26 mouse cellular contexts compared by ENCODE assay signal in the genomic region with DNA sequence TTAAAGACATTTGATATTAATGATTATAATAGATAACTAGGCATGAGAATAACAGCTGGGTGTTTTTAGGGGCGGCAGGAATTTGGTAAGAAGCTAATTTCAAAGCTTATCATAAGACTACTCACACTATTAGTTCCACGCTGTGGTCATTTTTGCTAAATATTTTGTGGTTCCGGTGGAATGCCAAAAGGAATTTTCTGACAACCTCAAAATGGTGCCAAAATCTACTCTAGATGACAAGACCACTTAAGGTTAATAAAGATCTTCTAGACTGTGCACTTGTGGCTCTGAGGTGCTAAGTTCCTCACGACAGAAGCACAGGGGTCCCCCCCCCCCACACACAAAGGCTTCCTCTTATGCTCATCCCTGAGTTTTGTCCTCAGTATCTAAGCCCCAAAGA. TPM values are rescaled to one million over a fixed set of nuclear protein-coding genes. Genes with fewer than 3 reads are reported as not detected.
DNase-seq lines count a peak whose midpoint lies in the region; ATAC-seq and TF ChIP-seq lines count a peak whose summit lies in the region.
"Had no signal": no experiment of that assay in that cellular context is flagged by ENCODE, and none has a peak within 500 bp of the region (broad histone marks: within the 10 kb centered on the region; RNA-seq: fewer than 3 reads in every experiment).

No protein-coding gene starts in this region.

- H3K27me3 ChIP-seq in myocyte (ENCODE audit: control insufficient read depth, insufficient read depth, insufficient read length) = no peaks in the 10 kb centered on the region
- H3K27me3 ChIP-seq in forebrain, embryonic 13.5 days = no peaks in the 10 kb centered on the region
- H3K27me3 ChIP-seq: CH12.LX, Patski had no signal

- DNase-seq in 3134 (ENCODE audit: extremely low read depth, insufficient read length, low spot score) (peak; percentile 65), 3T3-L1 (ENCODE audit: low read depth, low spot score) (peak; percentile 52)
- peak; percentile 89 for DNase-seq in Muller cell, postnatal 12 days (ENCODE audit: inconsistent ontology term)
- no peak for DNase-seq in layer of hippocampus, adult 9-11 months
- no peak for DNase-seq in gastrocnemius, adult 8-10 months (ENCODE audit: low spot score in 2 of 2)
- DNase-seq: adrenal gland, adult 2 months; adrenal gland, adult 8-10 months; adrenal gland, postnatal 10 days; adrenal gland, postnatal 14 days; adrenal gland, postnatal 25 days; adrenal gland, postnatal 36 days; B cell, adult 2 months; cerebellum, adult 11 months; cerebellum, adult 11-12 months; cerebellum, adult 18-20 months; cerebellum, adult 2 months; cerebellum, adult 8-10 months had no signal

- H3K4me1 ChIP-seq in forebrain, embryonic 13.5 days = no peaks in the 10 kb centered on the region

- no peak overlapping the region for H3K27ac ChIP-seq in forebrain, embryonic 13.5 days

- WGBS in forebrain, embryonic 13.5 days = 94% methylated on average over 4 of the region's 4 CpGs

- no peak for ATAC-seq in forebrain, embryonic 13.5 days
- ATAC-seq in frontal cortex, adult (ENCODE audit: low TSS enrichment) = no peak
- ATAC-seq: activated CD4-positive, CD25-positive, alpha-beta regulatory T cell, adult 4 months; CD4-positive, CD25-positive, alpha-beta regulatory T cell, adult 4 months; Patski had no signal

- no peaks in the 10 kb centered on the region for H3K9me3 ChIP-seq in forebrain, embryonic 13.5 days (replicated peaks)

- no peak for TF ChIP-seq POLR2A in myocyte (IDR thresholded peaks at IDR 0.05; ENCODE audit: insufficient read length, low read depth)

- H3K79me2 ChIP-seq in myocyte (ENCODE audit: control insufficient read depth, insufficient read depth) = peaks cover 12% of the 10 kb centered on the region

- no peaks in the 10 kb centered on the region for H3K36me3 ChIP-seq in myocyte (ENCODE audit: control insufficient read depth, insufficient read depth)
- no peaks in the 10 kb centered on the region for H3K36me3 ChIP-seq in forebrain, embryonic 13.5 days (ENCODE audit: poor library complexity, severe bottlenecking)
- H3K36me3 ChIP-seq: G1E had no signal

- H3K4me3 ChIP-seq in myocyte = no peak overlapping the region
- H3K4me3 ChIP-seq in forebrain, embryonic 13.5 days = no peak overlapping the region

- no peak overlapping the region for H3ac ChIP-seq in myocyte (ENCODE audit: control insufficient read depth, insufficient read length)

- H3K4me2 ChIP-seq in myocyte (ENCODE audit: low read depth) = peak overlapping the region; percentile 43
- no peak overlapping the region for H3K4me2 ChIP-seq in forebrain, embryonic 13.5 days

- H3K9ac ChIP-seq in forebrain, embryonic 13.5 days = no peak overlapping the region

TF ChIP-seq in myocyte, 11 proteins besides CTCF, POLR2A, EP300 and RAD21:
- no peak for TF ChIP-seq USF1 (IDR thresholded peaks at IDR 0.05; ENCODE audit: low read depth)
- TF ChIP-seq REST (IDR thresholded peaks at IDR 0.05; ENCODE audit: insufficient read depth, insufficient read length) = no peak
- no peak for TF ChIP-seq SRF (IDR thresholded peaks at IDR 0.05; ENCODE audit: control insufficient read depth, insufficient read length, low read depth)
- no peak for TF ChIP-seq TCF12 (IDR thresholded peaks at IDR 0.05; ENCODE audit: insufficient read depth, poor library complexity, severe bottlenecking)
- no peak for TF ChIP-seq CEBPB (IDR thresholded peaks at IDR 0.05; ENCODE audit: insufficient read depth, poor library complexity, severe bottlenecking)
- TF ChIP-seq E2F4 (IDR thresholded peaks at IDR 0.05; ENCODE audit: insufficient read depth) = no peak
- no peak for TF ChIP-seq POLR2AphosphoS2 (IDR thresholded peaks at IDR 0.05; ENCODE audit: insufficient read length, low read depth)
- TF ChIP-seq TCF3 (IDR thresholded peaks at IDR 0.05; ENCODE audit: insufficient read length, low read depth) = no peak
- no peak for TF ChIP-seq MYOG (IDR thresholded peaks at IDR 0.05; ENCODE audit: control insufficient read depth in 1 of 3, insufficient read depth in 1 of 3, insufficient read length in 2 of 3, low read depth in 2 of 3)
- TF ChIP-seq MAX (IDR thresholded peaks at IDR 0.05; ENCODE audit: low read depth) = no peak
TF ChIP-seq in myocyte: peak in this region for 0.

RNA-seq across cellular contexts. Expression of a gene that starts 21.5 kb away (rescaled TPM):
- polyA plus RNA-seq in myocyte (2012; fragmentation: generic; extraction: Trizol) = 12.8 TPM
- polyA plus RNA-seq in forebrain, embryonic 13.5 days (2015; fragmentation: Nextera tagmentation; extraction: Ambion mirVana) = 20.6 and 20.9 TPM in 2 replicates
- 10 to 100 TPM; 10.5 to 12.2 (median 11.8) TPM for total RNA-seq in gastrocnemius, adult 8-10 months (2022)
- total RNA-seq: MEL had no signal
- polyA plus RNA-seq: activated CD4-positive, CD25-positive, alpha-beta regulatory T cell, adult 4 months had no signal

Comparison
In these comparisons a context has a peak if more than half of its experiments do, and no peak if none do; other contexts are left out.
1. DNase-seq: peak in 3134 (single experiment), 3T3-L1 (single experiment) and Muller cell, postnatal 12 days (single experiment); none in layer of hippocampus, adult 9-11 months (single experiment) and gastrocnemius, adult 8-10 months (0 of 2).